8 mouse cellular contexts compared by ENCODE assay signal in the genomic region with DNA sequence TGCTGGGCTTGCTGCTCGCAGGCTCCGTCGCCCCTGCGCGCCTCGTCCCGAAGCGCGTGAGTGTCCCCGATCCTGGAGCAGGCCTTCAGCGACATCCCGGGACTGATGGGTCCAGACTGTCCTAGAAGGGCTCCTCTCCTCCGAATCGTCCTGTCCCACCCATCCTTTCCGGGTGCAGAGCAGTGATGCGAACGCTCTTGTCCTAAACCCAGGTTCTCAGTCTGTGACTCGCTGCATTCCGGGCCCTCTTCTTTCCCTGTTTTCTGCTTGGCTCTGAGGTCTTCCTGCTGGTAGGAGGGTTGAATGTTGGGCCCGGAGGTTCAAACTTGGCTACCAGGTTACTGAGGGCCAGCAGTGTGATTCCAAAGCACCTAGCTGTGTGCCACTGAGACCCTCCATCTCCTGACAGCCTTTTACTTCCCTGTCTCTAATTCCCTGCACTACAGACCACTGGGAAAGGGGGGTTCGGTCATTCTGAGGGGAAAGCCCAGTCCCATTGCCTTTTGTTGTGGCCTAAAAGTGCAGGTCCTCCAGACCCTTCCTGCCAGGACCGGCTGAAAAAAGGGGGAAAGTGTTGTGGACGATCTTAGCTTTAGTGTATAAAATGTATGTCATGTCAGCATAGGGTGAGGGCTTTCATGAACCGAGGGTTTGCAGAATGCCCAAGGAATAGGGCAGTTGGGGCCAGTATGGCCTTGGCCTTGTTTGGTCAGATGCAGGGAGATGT. TPM values are rescaled to one million over a fixed set of nuclear protein-coding genes. Genes with fewer than 3 reads are reported as not detected.
DNase-seq lines count a peak whose midpoint lies in the region; ATAC-seq and TF ChIP-seq lines count a peak whose summit lies in the region.

No protein-coding gene starts in this region.

- WGBS in liver, adult 2 months = 11% methylated on average over 24 of the region's 24 CpGs
- WGBS in embryonic facial prominence, embryonic 13.5 days = 15% methylated on average over 24 of the region's 24 CpGs
- 15% methylated on average over 24 of the region's 24 CpGs for WGBS in intestine, postnatal 0 days
- 13% methylated on average over 24 of the region's 24 CpGs for WGBS in neural tube, embryonic 15.5 days

- peak overlapping the region; percentile 45 for H3K27ac ChIP-seq in liver, adult 2 months (replicated peaks; ENCODE audit: insufficient read depth, low read depth, low read length)
- peak overlapping the region; percentile 63 for H3K27ac ChIP-seq in embryonic facial prominence, embryonic 13.5 days
- H3K27ac ChIP-seq in intestine, postnatal 0 days (ENCODE audit: low read depth, low read length) = peak overlapping the region; percentile 50; the same call in 1 of the 2 replicates
- peak overlapping the region; percentile 84 for H3K27ac ChIP-seq in neural tube, embryonic 15.5 days (replicated peaks)

- no peaks in the 10 kb centered on the region for H3K9me3 ChIP-seq in embryonic facial prominence, embryonic 13.5 days
- no peaks in the 10 kb centered on the region for H3K9me3 ChIP-seq in intestine, postnatal 0 days (ENCODE audit: control insufficient read depth)
- H3K9me3 ChIP-seq in neural tube, embryonic 15.5 days (replicated peaks) = no peaks in the 10 kb centered on the region

- H3K4me1 ChIP-seq in liver, adult 2 months (ENCODE audit: control insufficient read depth, insufficient read depth, low read length) = peaks cover 20% of the 10 kb centered on the region
- peaks cover 7% of the 10 kb centered on the region; the same call in 1 of the 2 replicates for H3K4me1 ChIP-seq in embryonic facial prominence, embryonic 13.5 days
- no peaks in the 10 kb centered on the region for H3K4me1 ChIP-seq in intestine, postnatal 0 days (replicated peaks; ENCODE audit: control insufficient read depth, insufficient read depth, low read length)
- H3K4me1 ChIP-seq in neural tube, embryonic 15.5 days = peaks cover 25% of the 10 kb centered on the region

- no peaks in the 10 kb centered on the region for H3K36me3 ChIP-seq in liver, adult 2 months (ENCODE audit: control insufficient read depth, insufficient read depth, low read length)
- no peaks in the 10 kb centered on the region for H3K36me3 ChIP-seq in embryonic facial prominence, embryonic 13.5 days
- no peaks in the 10 kb centered on the region for H3K36me3 ChIP-seq in intestine, postnatal 0 days (ENCODE audit: control insufficient read depth, insufficient read depth)
- no peaks in the 10 kb centered on the region for H3K36me3 ChIP-seq in neural tube, embryonic 15.5 days

- TF ChIP-seq POLR2A in liver, adult 2 months (IDR thresholded peaks at IDR 0.05; ENCODE audit: extremely low read depth, insufficient read depth, low read length) = no peak

- no peak for TF ChIP-seq CTCF in liver, adult 2 months (IDR thresholded peaks at IDR 0.05; ENCODE audit: low read depth, low read length)
- no peak; the same call in 1 of the 2 replicates for TF ChIP-seq CTCF in intestine, postnatal 0 days (IDR thresholded peaks at IDR 0.05; ENCODE audit: low read depth)

- H3K4me2 ChIP-seq in embryonic facial prominence, embryonic 13.5 days = peak overlapping the region; percentile 84
- peak overlapping the region; percentile 73 for H3K4me2 ChIP-seq in intestine, postnatal 0 days (replicated peaks; ENCODE audit: low read depth)
- H3K4me2 ChIP-seq in neural tube, embryonic 15.5 days = peak overlapping the region; percentile 84

- ATAC-seq in embryonic facial prominence, embryonic 13.5 days (ENCODE audit: insufficient number of reproducible peaks, insufficient read depth, low FRiP score, low TSS enrichment, low read depth) = no peak
- ATAC-seq in intestine, postnatal 0 days = no peak
- no peak; the same call in 1 of the 2 replicates for ATAC-seq in neural tube, embryonic 15.5 days (ENCODE audit: low FRiP score)
- no peak for ATAC-seq in megakaryocyte-erythroid progenitor cell, adult 5-6 weeks (replicated peaks; ENCODE audit: low FRiP score, low TSS enrichment, poor library complexity, severe bottlenecking)

- no peak for DNase-seq in liver, adult 2 months (ENCODE audit: extremely low read depth, low read depth, low spot score)
- DNase-seq in liver = no peak
- no peak for DNase-seq in c-Kit-positive CD71-positive TER-119-positive erythroid progenitor cells, embryonic 14.5 days (ENCODE audit: low spot score)
- DNase-seq in natural killer cell, adult 2 months (ENCODE audit: low spot score in 2 of 2) = no peak

- no peaks in the 10 kb centered on the region for H3K27me3 ChIP-seq in liver, adult 2 months (ENCODE audit: control insufficient read depth, insufficient read depth, low read length)
- no peaks in the 10 kb centered on the region for H3K27me3 ChIP-seq in embryonic facial prominence, embryonic 13.5 days
- no peaks in the 10 kb centered on the region for H3K27me3 ChIP-seq in intestine, postnatal 0 days (replicated peaks; ENCODE audit: control insufficient read depth, insufficient read depth, low read length)
- no peaks in the 10 kb centered on the region for H3K27me3 ChIP-seq in neural tube, embryonic 15.5 days (replicated peaks)

- H3K9ac ChIP-seq in liver, adult 2 months (ENCODE audit: low read depth, low read length) = peak overlapping the region; percentile 89
- H3K9ac ChIP-seq in embryonic facial prominence, embryonic 13.5 days = peak overlapping the region; percentile 72
- peak overlapping the region; percentile 43; the same call in 1 of the 2 replicates for H3K9ac ChIP-seq in intestine, postnatal 0 days (ENCODE audit: low read depth, low read length)
- peak overlapping the region; percentile 80 for H3K9ac ChIP-seq in neural tube, embryonic 15.5 days (replicated peaks)

- H3K4me3 ChIP-seq in liver, adult 2 months (ENCODE audit: insufficient read depth, low read depth, low read length) = peak overlapping the region; percentile 87
- peak overlapping the region; percentile 61 for H3K4me3 ChIP-seq in embryonic facial prominence, embryonic 13.5 days
- H3K4me3 ChIP-seq in intestine, postnatal 0 days (ENCODE audit: low read depth, low read length) = peak overlapping the region; percentile 37
- peak overlapping the region; percentile 67 for H3K4me3 ChIP-seq in neural tube, embryonic 15.5 days (replicated peaks)

- peaks cover 5% of the 10 kb centered on the region; the same call in 1 of the 2 replicates for H3K79me2 ChIP-seq in liver, adult 2 months (ENCODE audit: control insufficient read depth, insufficient read depth, low read length)

RNA-seq across cellular contexts. Expression of a gene that starts 0.4 kb away (rescaled TPM):
- total RNA-seq in liver, adult 2 months (2014; rRNA removed) = 41.1 and 61.8 TPM in 2 replicates
- 64.6 and 73.6 TPM in 2 replicates for polyA plus RNA-seq in liver, adult 2 months (2012; rRNA removed)
- polyA plus RNA-seq in embryonic facial prominence, embryonic 13.5 days (2015; fragmentation: Nextera tagmentation; extraction: Ambion mirVana) = 15.4 and 17.4 TPM in 2 replicates
- 14.8 and 15.4 TPM in 2 replicates for polyA plus RNA-seq in intestine, postnatal 0 days (2015; fragmentation: Nextera tagmentation; extraction: Ambion mirVana)
- 33.1 and 37.1 TPM in 2 replicates for polyA plus RNA-seq in neural tube, embryonic 15.5 days (2015; fragmentation: Nextera tagmentation; extraction: Ambion mirVana)
- total RNA-seq in megakaryocyte-erythroid progenitor cell, adult 5-6 weeks (2014; fragmentation: Nextera tagmentation) = 6.2 and 8.6 TPM in 2 replicates
- 9.0 and 16.7 TPM in 2 replicates for total RNA-seq in megakaryocyte-erythroid progenitor cell, adult 5-6 weeks (2017)

RNA-seq across cellular contexts. Expression of a gene that starts 20.4 kb away (rescaled TPM):
- total RNA-seq in liver, adult 2 months (2014; rRNA removed) = 0.13 and 0.55 TPM in 2 replicates
- 0.43 TPM in 1 of 2 replicates, not detected in the other for polyA plus RNA-seq in liver, adult 2 months (2012; rRNA removed)
- 0.27 and 0.41 TPM in 2 replicates for polyA plus RNA-seq in embryonic facial prominence, embryonic 13.5 days (2015; fragmentation: Nextera tagmentation; extraction: Ambion mirVana)
- polyA plus RNA-seq in intestine, postnatal 0 days (2015; fragmentation: Nextera tagmentation; extraction: Ambion mirVana) = 3.5 and 4.2 TPM in 2 replicates
- 0.56 and 2.7 TPM in 2 replicates for polyA plus RNA-seq in neural tube, embryonic 15.5 days (2015; fragmentation: Nextera tagmentation; extraction: Ambion mirVana)
- 4.8 and 8.8 TPM in 2 replicates for total RNA-seq in megakaryocyte-erythroid progenitor cell, adult 5-6 weeks (2014; fragmentation: Nextera tagmentation)
- total RNA-seq in megakaryocyte-erythroid progenitor cell, adult 5-6 weeks (2017) = 9.6 and 15.9 TPM in 2 replicates

RNA-seq across cellular contexts. Expression of a gene that starts 53.2 kb away (rescaled TPM):
- not detected in 2 replicates for total RNA-seq in liver, adult 2 months (2014; rRNA removed)
- 0.05 TPM in 1 of 2 replicates, not detected in the other for polyA plus RNA-seq in liver, adult 2 months (2012; rRNA removed)
- polyA plus RNA-seq in embryonic facial prominence, embryonic 13.5 days (2015; fragmentation: Nextera tagmentation; extraction: Ambion mirVana) = not detected in 2 replicates
- not detected in 2 replicates for polyA plus RNA-seq in intestine, postnatal 0 days (2015; fragmentation: Nextera tagmentation; extraction: Ambion mirVana)
- polyA plus RNA-seq in neural tube, embryonic 15.5 days (2015; fragmentation: Nextera tagmentation; extraction: Ambion mirVana) = not detected in 2 replicates
- not detected in 2 replicates for total RNA-seq in megakaryocyte-erythroid progenitor cell, adult 5-6 weeks (2014; fragmentation: Nextera tagmentation)
- total RNA-seq in megakaryocyte-erythroid progenitor cell, adult 5-6 weeks (2017) = not detected in 2 replicates

Comparison
In these comparisons a context has a peak if more than half of its experiments do, and no peak if none do; other contexts are left out.
1. H3K4me3 ChIP-seq: peak in every context shown above with its lines; median percentile 87 in liver, adult 2 months; 67 in neural tube, embryonic 15.5 days; 61 in embryonic facial prominence, embryonic 13.5 days; 37 in intestine, postnatal 0 days.